Mouse (Mus musculus) CH12.LX (cell line): ENCODE measurements around the gene Tmed6. TPM values are rescaled to one million over a fixed set of nuclear protein-coding genes. Genes with fewer than 3 reads are reported as not detected.

ENCODE experiments used
- DNase-seq: peaks from one replicate; pipeline ENCODE4 v3.0.0-alpha.2; 2013; ENCODE audit errors: extremely low read depth
- H3K27ac ChIP-seq: 2 replicates; pipeline ENCODE4 v1.5.1; 2012; ENCODE audit warnings: low read depth, mild to moderate bottlenecking, control low read depth, moderate library complexity; ENCODE audit not compliant: insufficient read depth
- H3K27me3 ChIP-seq: replicated peaks from 2 replicates; pipeline ENCODE3; 2012; ENCODE audit warnings: inconsistent platforms
- H3K36me3 ChIP-seq, 2 experiments: replicated peaks in 1 of 2; 2 replicates each; pipeline versions ENCODE3 to v1.6.1; 2012; ENCODE audit warnings: inconsistent platforms in 1 of 2, low read length in 1 of 2, mild to moderate bottlenecking in 1 of 2, mixed read lengths in 1 of 2, moderate library complexity in 1 of 2; ENCODE audit not compliant: control insufficient read depth in 1 of 2, insufficient read depth in 1 of 2
- H3K4me1 ChIP-seq, 2 experiments: 2 replicates each; pipeline ENCODE4 v1.6.1; 2012; ENCODE audit warnings: inconsistent platforms in 1 of 2, moderate library complexity in 1 of 2; ENCODE audit not compliant: insufficient read depth in 2 of 2, control insufficient read depth in 1 of 2
- H3K4me2 ChIP-seq: 2 replicates; pipeline ENCODE4 v1.6.1; 2012; ENCODE audit warnings: low read depth, mild to moderate bottlenecking, control low read depth; ENCODE audit not compliant: poor library complexity, insufficient read depth, severe bottlenecking
- H3K4me3 ChIP-seq, 3 experiments: fragments of 150-350 bp in 1 of 3; sonication (generic) in 1 of 3; replicated peaks in 1 of 3; 2 replicates each; pipeline versions ENCODE3 to v1.5.1; 2011 to 2012; ENCODE audit warnings: low read depth in 2 of 3, low read length in 2 of 3, mild to moderate bottlenecking in 2 of 3, moderate library complexity in 2 of 3, control low read depth in 1 of 3, improper control_type of control experiment in 1 of 3, inconsistent platforms in 1 of 3, mixed read lengths in 1 of 3; ENCODE audit not compliant: poor library complexity in 1 of 3
- H3K79me2 ChIP-seq: replicated peaks from 2 replicates; pipeline ENCODE4 v1.6.1; 2012; ENCODE audit warnings: mild to moderate bottlenecking, moderate library complexity; ENCODE audit not compliant: control insufficient read depth, poor library complexity, insufficient read depth, severe bottlenecking; ENCODE audit errors: extremely low read depth
- H3K9ac ChIP-seq: 2 replicates; pipeline ENCODE4 v1.6.1; 2012; ENCODE audit warnings: low read depth, mild to moderate bottlenecking, control low read depth, moderate library complexity; ENCODE audit not compliant: insufficient read depth
- H3K9me3 ChIP-seq: replicated peaks from 2 replicates; pipeline ENCODE3; 2012; ENCODE audit warnings: low read length, inconsistent platforms, mixed read lengths
- BHLHE40 ChIP-seq: IDR thresholded peaks from 2 replicates; pipeline ENCODE4 v1.6.1; 2011; ENCODE audit warnings: mild to moderate bottlenecking, low read depth, low read length, improper control_type of control experiment
- CTCF ChIP-seq, 2 experiments: IDR thresholded peaks in 1 of 2; conservative IDR thresholded peaks in 1 of 2; 2 replicates each; pipeline ENCODE4 v1.5.1; 2011 to 2012; ENCODE audit warnings: low read depth in 2 of 2, low read length in 2 of 2, improper control_type of control experiment in 1 of 2, inconsistent platforms in 1 of 2, mild to moderate bottlenecking in 1 of 2, moderate library complexity in 1 of 2
- ELF1 ChIP-seq: IDR thresholded peaks from 2 replicates; pipeline ENCODE4 v1.6.1; 2014; ENCODE audit warnings: low read depth, mild to moderate bottlenecking, inconsistent platforms, low read length, improper control_type of control experiment
- HCFC1 ChIP-seq: IDR thresholded peaks from 2 replicates; pipeline ENCODE4 v1.6.1; 2012; ENCODE audit warnings: low read depth, mild to moderate bottlenecking, inconsistent platforms, low read length, improper control_type of control experiment
- IRF4 ChIP-seq: IDR thresholded peaks from 2 replicates; pipeline ENCODE4 v1.6.1; 2014; ENCODE audit warnings: low read depth, mild to moderate bottlenecking, inconsistent platforms, low read length, improper control_type of control experiment
- JUN ChIP-seq: IDR thresholded peaks from 2 replicates; pipeline ENCODE4 v1.6.1; 2011; ENCODE audit warnings: low read depth, mild to moderate bottlenecking, low read length, improper control_type of control experiment, moderate library complexity; ENCODE audit not compliant: insufficient read depth
- JUND ChIP-seq: conservative IDR thresholded peaks from 2 replicates; pipeline ENCODE4 v1.6.1; 2011; ENCODE audit warnings: low read depth, low read length, improper control_type of control experiment
- MAX ChIP-seq: IDR thresholded peaks from 2 replicates; pipeline ENCODE4 v1.6.1; 2011; ENCODE audit warnings: low read length, improper control_type of control experiment
- MXI1 ChIP-seq: IDR thresholded peaks from 2 replicates; pipeline ENCODE4 v1.6.1; 2011; ENCODE audit warnings: mild to moderate bottlenecking, low read depth, low read length, improper control_type of control experiment
- PAX5 ChIP-seq: IDR thresholded peaks from 2 replicates; pipeline ENCODE4 v1.6.1; 2012; ENCODE audit warnings: low read length, inconsistent platforms, mixed read lengths
- POLR2AphosphoS2 ChIP-seq: IDR thresholded peaks from 2 replicates; pipeline ENCODE4 v1.6.1; 2011; ENCODE audit warnings: low read depth, low read length, improper control_type of control experiment
- RAD21 ChIP-seq: IDR thresholded peaks from 2 replicates; pipeline ENCODE4 v1.6.1; 2011; ENCODE audit warnings: low read depth, mild to moderate bottlenecking, low read length, improper control_type of control experiment, moderate library complexity
- RCOR1 ChIP-seq: conservative IDR thresholded peaks from 2 replicates; pipeline ENCODE4 v1.6.1; 2012; ENCODE audit warnings: low read depth, mild to moderate bottlenecking, inconsistent platforms, low read length, improper control_type of control experiment
- USF2 ChIP-seq: conservative IDR thresholded peaks from 2 replicates; pipeline ENCODE4 v1.6.1; 2011; ENCODE audit warnings: low read depth, low read length, improper control_type of control experiment
- ZC3H11A ChIP-seq: IDR thresholded peaks from 2 replicates; pipeline ENCODE4 v1.6.1; 2012; ENCODE audit warnings: low read depth, mild to moderate bottlenecking, inconsistent platforms, low read length, improper control_type of control experiment
- ZMIZ1 ChIP-seq: IDR thresholded peaks from 2 replicates; pipeline ENCODE4 v1.6.1; 2012; ENCODE audit warnings: low read depth, mild to moderate bottlenecking, inconsistent platforms, low read length, improper control_type of control experiment
- ZNF384 ChIP-seq: IDR thresholded peaks from 2 replicates; pipeline ENCODE4 v1.6.1; 2012; ENCODE audit warnings: low read depth, low read length, improper control_type of control experiment, inconsistent platforms
- dilution Hi-C: fragments of 300-500 bp; cut with MboI; formaldehyde crosslinking; loops from 2 replicates; pipeline ENCODE4 v1.14.3; 2020; ENCODE audit warnings: low sequenced_read_pairs; ENCODE audit not compliant: extremely low pct_unique_long_range_greater_than_20kb, extremely low pct_ligation_motif_present
- in situ Hi-C: fragments of 300-500 bp; cut with MboI; formaldehyde crosslinking; loops from 3 replicates; pipeline ENCODE4 v1.14.3; 2019; ENCODE audit warnings: low sequenced_read_pairs, low pct_ligation_motif_present, low pct_unique_long_range_greater_than_20kb, mixed read lengths
- polyA plus RNA-seq: library from polyadenylated mRNA; unstranded; fragments of >175 nt; gene quantifications from 2 replicates; pipeline ENCODE4 v1.2.1, GENCODE M21; 2012; ENCODE audit warnings: low read depth; ENCODE audit not compliant: insufficient read length
- total RNA-seq, 2 experiments: library from RNA; depleted of rRNA; stranded (reverse); fragments of 300-350 nt in 1 of 2; fragments of >200 nt in 1 of 2; gene quantifications; 2 replicates each; pipeline ENCODE4 v1.2.3; 2012 to 2014

Gene Tmed6
- total and polyA plus RNA-seq, 3 experiments, result 0.36 to 0.97 TPM; not detected in 1

DNA sequence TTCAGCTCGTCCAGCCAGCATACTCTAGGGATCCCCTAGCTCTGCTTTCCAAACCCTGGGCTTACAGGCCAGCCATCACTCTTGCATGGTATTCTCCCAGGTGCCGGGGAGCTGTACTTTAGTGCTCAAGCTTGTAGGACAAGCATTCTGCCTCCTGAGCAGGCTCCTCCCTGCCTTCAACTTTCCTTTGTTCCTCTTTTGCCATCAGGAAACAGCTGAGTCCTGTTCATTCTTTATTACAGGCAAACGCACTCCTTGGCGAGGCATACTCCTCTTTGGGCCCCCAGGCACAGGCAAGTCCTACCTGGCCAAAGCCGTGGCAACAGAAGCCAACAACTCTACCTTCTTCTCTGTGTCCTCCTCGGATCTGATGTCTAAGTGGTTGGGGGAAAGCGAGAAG, 24.8 kb downstream of the Tmed6 start:
- dilution Hi-C loops (no loop called here), in situ Hi-C loops (no loop called here)

GRCm38 (mm10) chr8:107036626-107037025, 28.8 kb downstream of the Tmed6 start:
- no peaks in the 10 kb centered on the region for H3K27me3 ChIP-seq
- H3K9me3 ChIP-seq, result no peaks in the 10 kb centered on the region
- H3K4me1 ChIP-seq, result peaks cover 12 to 28% of the 10 kb centered on the region in 2 experiments
- no peak overlapping the region for H3K4me2 ChIP-seq
- TF ChIP-seq RCOR1 (no peak), MXI1 (no peak), HCFC1 (no peak)
- in situ Hi-C loops (no loop called here), dilution Hi-C loops (no loop called here)
- no peak overlapping the region for H3K9ac ChIP-seq
- no peak for DNase-seq
- H3K36me3 ChIP-seq, result peaks cover 29 to 51% of the 10 kb centered on the region in 2 experiments
- no peak overlapping the region for H3K4me3 ChIP-seq
- H3K79me2 ChIP-seq, result peaks cover 16% of the 10 kb centered on the region; the same call in 1 of the 2 replicates
- H3K27ac ChIP-seq, result no peak overlapping the region

More for the DNA sequence above, 24.8 kb downstream of the Tmed6 start:
- no peak for DNase-seq
- Histone ChIP-seq H3K27me3 (no peaks in the 10 kb centered on the region), H3K4me2 (no peak overlapping the region), H3K4me3 (no peak overlapping the region), H3K36me3 (peaks cover 69 to 85% of the 10 kb centered on the region in 2 experiments), H3K79me2 (no peaks in the 10 kb centered on the region; the same call in 1 of the 2 replicates), H3K4me1 (peaks cover 0 to 18% of the 10 kb centered on the region in 2 experiments; a peak in 2 of 4 replicates), H3K9ac (no peak overlapping the region), H3K27ac (no peak overlapping the region), H3K9me3 (no peaks in the 10 kb centered on the region)
- no peak for TF ChIP-seq ELF1
- TF ChIP-seq MAX, result no peak
- no peak for TF ChIP-seq RAD21
- no peak for TF ChIP-seq ZNF384
- no peak for TF ChIP-seq CTCF (conservative IDR thresholded peaks at IDR 0.05 in 1 of 2, IDR thresholded peaks at IDR 0.05 in 1 of 2; ENCODE audit: low read depth in 2 of 2, low read length in 2 of 2)
- no peak for TF ChIP-seq POLR2AphosphoS2
- no peak for TF ChIP-seq USF2
- no peak for TF ChIP-seq BHLHE40
- no peak for TF ChIP-seq JUN
- no peak for TF ChIP-seq PAX5
- no peak for TF ChIP-seq IRF4
- TF ChIP-seq, all 38 proteins: peak for 0

DNA sequence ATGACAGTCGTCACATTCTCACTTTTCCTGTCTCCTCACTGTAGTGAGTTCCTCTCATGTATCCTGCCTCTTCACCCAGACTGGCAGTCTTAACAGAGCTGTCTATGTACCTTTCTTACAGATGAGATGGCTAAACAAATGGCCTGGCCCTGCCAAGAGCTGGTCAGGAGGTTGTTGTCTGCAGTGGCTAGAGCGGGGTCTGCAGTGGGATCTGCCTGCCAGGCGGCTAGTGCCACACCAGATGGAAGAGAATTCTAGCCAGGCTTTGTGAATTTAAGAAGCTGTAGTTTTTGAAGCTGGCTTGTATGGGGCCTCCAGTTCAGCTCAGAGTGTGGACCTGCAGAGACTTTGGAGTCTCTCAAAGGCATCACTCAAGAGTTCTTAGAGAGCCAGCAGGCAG, 29.8 kb downstream of the Tmed6 start:
- in situ Hi-C loops, result no loop called here
- peaks cover 22 to 42% of the 10 kb centered on the region in 2 experiments for H3K36me3 ChIP-seq
- no peak overlapping the region for H3K27ac ChIP-seq
- DNase-seq, result no peak
- no peak overlapping the region for H3K4me3 ChIP-seq
- no peaks in the 10 kb centered on the region for H3K27me3 ChIP-seq
- H3K4me1 ChIP-seq, result peaks cover 12 to 27% of the 10 kb centered on the region in 2 experiments
- dilution Hi-C loops, result no loop called here
- H3K4me2 ChIP-seq, result no peak overlapping the region
- H3K9ac ChIP-seq, result no peak overlapping the region
- H3K79me2 ChIP-seq, result peaks cover 16% of the 10 kb centered on the region; the same call in 1 of the 2 replicates
- no peaks in the 10 kb centered on the region for H3K9me3 ChIP-seq
- TF ChIP-seq ZC3H11A (no peak), IRF4 (no peak), JUND (no peak), ZMIZ1 (no peak)
- TF ChIP-seq, all 38 proteins: peak for 0
